Mouse (Mus musculus) bone marrow, adult 2 months (tissue): ENCODE measurements around the gene P4ha2. TPM values are rescaled to one million over a fixed set of nuclear protein-coding genes. Genes with fewer than 3 reads are reported as not detected.

Source experiments
- H3K27ac ChIP-seq: fragments of 200-500 bp; 2 replicates; pipeline ENCODE4 v1.5.1; 2012; ENCODE audit warnings: low read depth, mild to moderate bottlenecking, control low read depth, inconsistent platforms, low read length; ENCODE audit not compliant: control insufficient read depth, poor library complexity, insufficient read depth
- H3K4me1 ChIP-seq: fragments of 200-500 bp; 2 replicates; pipeline ENCODE4 v1.6.1; 2011; ENCODE audit warnings: low read length; ENCODE audit not compliant: control insufficient read depth, insufficient read depth
- H3K4me3 ChIP-seq: fragments of 200-500 bp; replicated peaks from 2 replicates; pipeline ENCODE3; 2011; ENCODE audit warnings: mild to moderate bottlenecking, low read depth, low read length, control low read depth; ENCODE audit not compliant: control insufficient read depth
- CTCF ChIP-seq: fragments of 200-500 bp; IDR thresholded peaks from 2 replicates; pipeline ENCODE4 v1.5.1; 2011; ENCODE audit warnings: low read length, control low read depth; ENCODE audit not compliant: control insufficient read depth, insufficient read depth
- POLR2A ChIP-seq: fragments of 200-500 bp; IDR thresholded peaks from 2 replicates; pipeline ENCODE4 v1.6.1; 2011; ENCODE audit warnings: low read depth, mild to moderate bottlenecking, control low read depth, low read length, borderline replicate concordance; ENCODE audit not compliant: control insufficient read depth
- WGBS: fragments of 180-500 bp; shearing (Covaris S2); methylation state at CpG from one replicate; pipeline ENCODE4 v1.1.7; 2018; 5-methylcytosine and 5-hydroxymethylcytosine counted together
- polyA plus RNA-seq: library from polyadenylated mRNA; stranded (reverse); fragments of >200 nt; gene quantifications from 2 replicates; pipeline ENCODE4 v1.2.4, GENCODE M21; 2011; ENCODE audit warnings: low replicate concordance; ENCODE audit not compliant: missing spikeins, insufficient read depth, insufficient read length

P4ha2 gene
- polyA plus RNA-seq, 1 experiment: 5.1 TPM

DNA sequence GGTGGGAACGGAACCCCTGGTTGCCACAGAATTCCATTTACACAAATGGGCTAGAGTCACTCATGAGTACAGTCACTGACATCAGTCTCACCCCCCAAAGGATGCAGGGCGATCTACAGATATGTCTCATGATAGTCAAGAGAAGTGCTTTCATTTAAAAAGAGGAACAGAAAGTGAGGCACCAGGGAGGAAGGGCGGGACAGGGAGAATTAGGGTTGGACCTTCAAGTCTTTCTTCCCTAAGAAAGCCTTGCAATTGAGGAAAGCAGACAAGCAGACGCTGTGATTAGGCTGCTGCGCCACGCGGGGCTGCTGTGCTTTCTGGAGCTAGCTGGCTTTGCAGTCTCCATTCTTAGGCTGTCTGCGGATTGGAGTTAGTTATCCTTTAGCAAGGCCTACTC is 8.2 kb upstream of the P4ha2 start:
- TF ChIP-seq POLR2A (no peak; the same call in 1 of the 2 replicates), CTCF (no peak)
- 6% methylated on average over 8 of the region's 8 CpGs for WGBS

DNA sequence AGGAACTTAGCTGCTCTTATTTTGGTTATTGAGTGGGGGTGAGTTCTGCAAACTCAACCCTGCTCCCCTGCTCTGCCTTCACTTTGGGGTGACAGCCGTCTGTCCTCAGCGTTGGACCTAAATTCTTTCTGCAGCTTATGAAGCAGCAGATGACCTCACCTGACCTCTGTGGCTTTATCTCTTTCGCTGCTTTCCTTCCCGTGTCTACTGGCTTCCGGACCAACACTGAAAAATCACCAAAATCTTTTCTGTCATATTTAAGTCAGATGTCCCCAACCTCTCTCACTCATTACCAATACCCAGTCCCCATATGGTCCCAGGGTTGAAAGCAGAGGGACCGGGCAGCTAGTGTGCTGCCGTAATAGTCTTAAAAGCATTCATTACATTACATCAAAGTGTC is 7.7 kb upstream of the P4ha2 start:
- H3K4me3 ChIP-seq: no peak overlapping the region
- H3K4me1 ChIP-seq: peaks cover 2% of the 10 kb centered on the region; the same call in 1 of the 2 replicates
- H3K27ac ChIP-seq: peak overlapping the region; percentile 17; the same call in 1 of the 2 replicates
- TF ChIP-seq CTCF (no peak), POLR2A (no peak)
- 14% methylated on average over 7 of the region's 7 CpGs for whole genome bisulfite sequencing

More for the DNA sequence above, 8.2 kb upstream of the P4ha2 start:
- Histone ChIP-seq H3K4me3 (no peak overlapping the region), H3K4me1 (peaks cover 2% of the 10 kb centered on the region; the same call in 1 of the 2 replicates), H3K27ac (no peak overlapping the region)

DNA sequence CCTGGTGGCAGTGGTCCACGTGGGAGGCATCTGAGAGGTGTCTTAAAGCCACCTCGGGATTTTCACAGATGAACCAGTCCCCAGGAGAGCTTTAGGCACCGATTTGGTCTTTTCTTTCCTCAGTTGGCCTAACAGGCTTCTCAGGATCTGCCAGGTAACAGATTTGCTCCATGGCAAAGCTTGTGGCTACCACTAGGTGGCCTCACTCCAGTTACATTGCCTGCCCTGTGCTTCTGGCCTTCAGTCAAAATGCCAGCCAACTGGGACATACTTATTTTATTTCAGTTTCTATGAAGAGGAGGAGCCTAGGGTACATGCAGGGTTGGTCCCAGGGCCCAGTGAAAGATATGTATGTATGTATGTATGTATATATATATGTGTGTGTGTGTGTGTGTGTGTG is 6.9 kb upstream of the P4ha2 start:
- TF ChIP-seq CTCF (peak; percentile 63), POLR2A (no peak)
- H3K4me3 ChIP-seq: no peak overlapping the region
- H3K27ac ChIP-seq: no peak overlapping the region
- H3K4me1 ChIP-seq: peaks cover 2% of the 10 kb centered on the region; the same call in 1 of the 2 replicates
- WGBS: 10% methylated on average over 3 of the region's 3 CpGs

GRCm38 (mm10) chr11:54100692-54101591 is 1.0 kb downstream of the P4ha2 start:
- WGBS: 2% methylated on average over 83 of the region's 83 CpGs
- no peak overlapping the region for H3K27ac ChIP-seq
- TF ChIP-seq CTCF (no peak), POLR2A (no peak)
- no peak overlapping the region for H3K4me3 ChIP-seq
- H3K4me1 ChIP-seq: no peaks in the 10 kb centered on the region

GRCm38 (mm10) chr11:54101701-54102100 is 1.8 kb downstream of the P4ha2 start:
- Histone ChIP-seq H3K4me3 (no peak overlapping the region), H3K4me1 (no peaks in the 10 kb centered on the region), H3K27ac (no peak overlapping the region)
- WGBS: 87% methylated on average over 9 of the region's 9 CpGs
- TF ChIP-seq CTCF (no peak), POLR2A (no peak)

DNA sequence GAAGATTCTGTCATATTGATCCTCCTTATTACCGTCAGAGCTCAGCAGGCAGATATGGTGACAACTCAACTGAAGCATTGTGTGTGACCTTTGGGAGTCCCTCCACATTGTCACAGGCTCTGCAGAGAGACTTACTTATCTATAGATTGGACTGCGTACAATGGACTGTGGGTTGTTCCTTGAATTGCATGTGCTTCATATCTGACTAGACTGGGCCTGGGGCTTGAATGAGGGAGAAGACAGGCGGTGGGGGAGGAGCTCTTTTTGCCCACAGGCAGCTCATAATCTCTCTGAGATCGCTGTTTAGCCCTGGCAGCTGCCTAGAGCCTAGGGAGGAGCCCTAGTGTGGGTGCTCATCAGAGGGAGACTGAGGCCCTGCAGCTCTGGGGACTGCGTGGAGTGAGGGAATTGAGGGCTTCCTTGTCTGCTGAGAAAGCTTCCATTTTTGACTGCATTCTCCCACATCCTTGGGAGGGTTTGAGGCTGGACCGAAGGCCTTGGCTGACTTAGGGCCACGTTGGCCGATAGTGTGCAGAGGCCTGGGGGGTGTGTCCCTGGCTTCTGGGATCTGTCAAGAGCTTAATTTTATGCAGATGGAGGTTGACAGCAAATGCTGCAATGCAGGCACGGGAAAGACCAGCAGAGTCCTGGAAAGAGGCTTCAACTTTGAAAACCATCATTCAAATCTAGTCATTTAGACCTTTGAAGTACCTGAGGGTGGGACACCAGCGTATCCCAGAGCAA is 3.0 kb downstream of the P4ha2 start:
- no peak overlapping the region for H3K4me3 ChIP-seq
- no peak overlapping the region for H3K27ac ChIP-seq
- TF ChIP-seq CTCF (no peak), POLR2A (no peak)
- 73% methylated on average over 10 of the region's 10 CpGs for WGBS
- H3K4me1 ChIP-seq: no peaks in the 10 kb centered on the region

DNA sequence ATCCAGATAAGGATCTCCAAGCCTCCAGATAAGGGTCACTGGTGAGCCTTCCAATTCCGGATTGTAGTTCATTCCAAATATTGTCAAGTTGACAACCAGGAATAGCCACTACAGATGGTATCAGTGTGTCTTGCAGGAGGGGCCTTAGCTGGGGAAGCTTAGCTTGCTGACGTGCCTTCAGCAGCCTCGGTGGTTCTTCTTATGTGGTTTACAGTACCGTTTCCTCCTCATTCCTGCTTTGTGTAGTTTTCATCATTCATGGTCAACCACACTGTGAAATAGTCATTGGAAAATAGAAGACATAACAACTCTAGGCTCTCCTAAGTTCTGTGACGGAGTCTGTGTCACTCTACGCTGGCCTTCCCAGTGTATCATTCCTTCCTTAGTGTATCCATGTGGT is 5.1 kb downstream of the P4ha2 start:
- Histone ChIP-seq H3K27ac (no peak overlapping the region), H3K4me3 (no peak overlapping the region), H3K4me1 (no peaks in the 10 kb centered on the region)
- WGBS: 36% methylated on average over 6 of the region's 6 CpGs
- TF ChIP-seq CTCF (no peak), POLR2A (no peak)

DNA sequence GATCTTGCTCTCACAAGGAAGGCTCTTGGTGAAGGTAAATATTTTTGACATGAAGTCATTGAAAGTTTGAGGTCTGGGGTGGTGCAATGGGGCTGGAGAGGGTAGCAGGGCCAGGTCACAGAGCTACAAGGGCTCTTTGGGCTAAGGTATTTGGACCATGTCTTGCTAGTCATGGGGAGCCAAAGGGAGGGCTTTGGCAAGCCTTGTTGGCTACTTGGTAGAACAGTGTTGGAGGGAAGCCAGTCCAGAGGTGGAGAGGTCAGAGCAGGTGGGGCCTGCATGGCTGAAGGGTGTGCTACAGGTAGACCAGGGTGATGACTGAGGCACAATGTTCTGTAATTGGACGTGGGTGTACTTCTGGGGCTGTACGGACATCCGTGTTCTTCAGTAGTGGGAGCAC is 6.8 kb downstream of the P4ha2 start:
- no peaks in the 10 kb centered on the region for H3K4me1 ChIP-seq
- 81% methylated on average over 3 of the region's 3 CpGs for WGBS
- no peak overlapping the region for H3K4me3 ChIP-seq
- H3K27ac ChIP-seq: no peak overlapping the region
- no peak for TF ChIP-seq CTCF
- TF ChIP-seq POLR2A: no peak
